ENCODE assay signal across 8 mouse cellular contexts in genomic region chr6:124932314-124932695, GRCm38 (mm10). TPM values are rescaled to one million over a fixed set of nuclear protein-coding genes. Genes with fewer than 3 reads are reported as not detected.
DNase-seq lines count a peak whose midpoint lies in the region; ATAC-seq and TF ChIP-seq lines count a peak whose summit lies in the region.

No protein-coding gene starts in this region.

- TF ChIP-seq CTCF in testis, adult 2 months (IDR thresholded peaks at IDR 0.05; ENCODE audit: control insufficient read depth, insufficient read depth, insufficient replicate concordance, low read depth, low read length): no peak
- TF ChIP-seq CTCF in stomach, postnatal 0 days (IDR thresholded peaks at IDR 0.05; ENCODE audit: low read depth): no peak

- H3K4me2 ChIP-seq in limb, embryonic 13.5 days (replicated peaks): peak overlapping the region; percentile 96
- peak overlapping the region; percentile 65 for H3K4me2 ChIP-seq in stomach, postnatal 0 days (replicated peaks; ENCODE audit: low read depth)

- H3K36me3 ChIP-seq in testis, adult 2 months (ENCODE audit: control insufficient read depth, insufficient read depth, low read length): no peaks in the 10 kb centered on the region; the same call in none of the 2 replicates
- H3K36me3 ChIP-seq in limb, embryonic 13.5 days: peaks cover 47% of the 10 kb centered on the region
- peaks cover 17% of the 10 kb centered on the region for H3K36me3 ChIP-seq in stomach, postnatal 0 days (ENCODE audit: control insufficient read depth, insufficient read depth, low read length)

- peak overlapping the region; percentile 97 for H3K4me3 ChIP-seq in testis, adult 2 months (ENCODE audit: control insufficient read depth, low read depth, low read length)
- H3K4me3 ChIP-seq in limb, embryonic 13.5 days: peak overlapping the region; percentile 94
- H3K4me3 ChIP-seq in stomach, postnatal 0 days (ENCODE audit: low read depth, low read length): peak overlapping the region; percentile 91

- H3K27ac ChIP-seq in testis, adult 2 months (ENCODE audit: control insufficient read depth, insufficient read depth, low read depth, low read length): no peak overlapping the region
- H3K27ac ChIP-seq in limb, embryonic 13.5 days: peak overlapping the region; percentile 97
- H3K27ac ChIP-seq in stomach, postnatal 0 days (replicated peaks): peak overlapping the region; percentile 98

- ATAC-seq in limb, embryonic 13.5 days (ENCODE audit: low FRiP score, low read depth): no peak
- ATAC-seq in stomach, postnatal 0 days (ENCODE audit: low FRiP score, low TSS enrichment): no peak

- TF ChIP-seq POLR2A in testis, adult 2 months (IDR thresholded peaks at IDR 0.05; ENCODE audit: control insufficient read depth, low read depth, low read length): no peak

- no peaks in the 10 kb centered on the region for H3K27me3 ChIP-seq in testis, adult 2 months (ENCODE audit: control insufficient read depth, insufficient read depth, low read length)
- no peaks in the 10 kb centered on the region for H3K27me3 ChIP-seq in limb, embryonic 13.5 days
- no peaks in the 10 kb centered on the region for H3K27me3 ChIP-seq in stomach, postnatal 0 days (ENCODE audit: control insufficient read depth, insufficient read depth, low read length)

- H3K4me1 ChIP-seq in testis, adult 2 months (ENCODE audit: control insufficient read depth, insufficient read depth, low read length): peaks cover 7% of the 10 kb centered on the region
- peaks cover 37% of the 10 kb centered on the region for H3K4me1 ChIP-seq in limb, embryonic 13.5 days
- peaks cover 5% of the 10 kb centered on the region; the same call in 1 of the 2 replicates for H3K4me1 ChIP-seq in stomach, postnatal 0 days (replicated peaks; ENCODE audit: control insufficient read depth, insufficient read depth)

- TF ChIP-seq EP300 in stomach, postnatal 0 days (optimal IDR thresholded peaks at IDR 0.05): no peak

- peak; percentile 3 for DNase-seq in embryo, embryonic 11 days
- DNase-seq in embryo, embryonic 9.5 days (ENCODE audit: extremely low spot score): no peak
- DNase-seq in testis, postnatal 14 days (ENCODE audit: low spot score): no peak
- no peak for DNase-seq in stomach, postnatal 0 days (ENCODE audit: low spot score)
- no peak for DNase-seq in adrenal gland, postnatal 25 days
- no peak for DNase-seq in ovary, postnatal 36 days (ENCODE audit: low spot score)

- peak overlapping the region; percentile 98 for H3K9ac ChIP-seq in limb, embryonic 13.5 days
- peak overlapping the region; percentile 93 for H3K9ac ChIP-seq in stomach, postnatal 0 days (ENCODE audit: low read length)

- no peaks in the 10 kb centered on the region for H3K9me3 ChIP-seq in limb, embryonic 13.5 days
- H3K9me3 ChIP-seq in stomach, postnatal 0 days (ENCODE audit: control insufficient read depth, low read length): no peaks in the 10 kb centered on the region

- 37% methylated on average over 12 of the region's 12 CpGs for WGBS in limb, embryonic 13.5 days
- 32% methylated on average over 12 of the region's 12 CpGs for WGBS in stomach, postnatal 0 days

RNA-seq across cellular contexts. Expression of gene Mlf2, which starts 1.1 kb away (rescaled TPM):
- polyA plus RNA-seq in testis, adult 2 months (2012; rRNA removed): 75.4 and 76.5 TPM in 2 replicates
- 354 and 355 TPM in 2 replicates for polyA plus RNA-seq in limb, embryonic 13.5 days (2015; fragmentation: Nextera tagmentation; extraction: Ambion mirVana)
- 312 and 330 TPM in 2 replicates for polyA plus RNA-seq in stomach, postnatal 0 days (2015; fragmentation: Nextera tagmentation; extraction: Ambion mirVana)
- total RNA-seq in adrenal gland, postnatal 25 days (2021): 271 and 277 TPM in 2 replicates

RNA-seq across cellular contexts. Expression of gene Ptms, which starts 12.4 kb away (rescaled TPM):
- 142 and 168 TPM in 2 replicates for polyA plus RNA-seq in testis, adult 2 months (2012; rRNA removed)
- polyA plus RNA-seq in limb, embryonic 13.5 days (2015; fragmentation: Nextera tagmentation; extraction: Ambion mirVana): 303 and 321 TPM in 2 replicates
- polyA plus RNA-seq in stomach, postnatal 0 days (2015; fragmentation: Nextera tagmentation; extraction: Ambion mirVana): 260 and 276 TPM in 2 replicates
- 790 and 858 TPM in 2 replicates for total RNA-seq in adrenal gland, postnatal 25 days (2021)

RNA-seq across cellular contexts. Expression of gene Lag3, which starts 20.8 kb away (rescaled TPM):
- 0.11 and 0.12 TPM in 2 replicates for polyA plus RNA-seq in testis, adult 2 months (2012; rRNA removed)
- polyA plus RNA-seq in limb, embryonic 13.5 days (2015; fragmentation: Nextera tagmentation; extraction: Ambion mirVana): 1.7 and 3.1 TPM in 2 replicates
- 0.93 and 1.4 TPM in 2 replicates for polyA plus RNA-seq in stomach, postnatal 0 days (2015; fragmentation: Nextera tagmentation; extraction: Ambion mirVana)
- 1.2 and 1.4 TPM in 2 replicates for total RNA-seq in adrenal gland, postnatal 25 days (2021)

RNA-seq across cellular contexts. Expression of gene Cops7a, which starts 33.0 kb away (rescaled TPM):
- polyA plus RNA-seq in testis, adult 2 months (2012; rRNA removed): 387 and 413 TPM in 2 replicates
- 128 and 133 TPM in 2 replicates for polyA plus RNA-seq in limb, embryonic 13.5 days (2015; fragmentation: Nextera tagmentation; extraction: Ambion mirVana)
- polyA plus RNA-seq in stomach, postnatal 0 days (2015; fragmentation: Nextera tagmentation; extraction: Ambion mirVana): 114 and 121 TPM in 2 replicates
- total RNA-seq in adrenal gland, postnatal 25 days (2021): 172 and 177 TPM in 2 replicates

RNA-seq across cellular contexts. Expression of gene Cd4, which starts 44.3 kb away (rescaled TPM):
- 0.53 and 0.67 TPM in 2 replicates for polyA plus RNA-seq in testis, adult 2 months (2012; rRNA removed)
- polyA plus RNA-seq in limb, embryonic 13.5 days (2015; fragmentation: Nextera tagmentation; extraction: Ambion mirVana): 0.04 and 0.15 TPM in 2 replicates
- 0.45 and 0.65 TPM in 2 replicates for polyA plus RNA-seq in stomach, postnatal 0 days (2015; fragmentation: Nextera tagmentation; extraction: Ambion mirVana)
- 0.21 TPM in 1 of 2 replicates, not detected in the other for total RNA-seq in adrenal gland, postnatal 25 days (2021)
